Mouse (Mus musculus): Measurements from ENCODE around the gene Tgfb3.

- TF ChIP-seq MAFK (IDR thresholded peaks at IDR 0.05; ENCODE audit: insufficient read depth, low read depth, low read length) (no peak), ZC3H11A (IDR thresholded peaks at IDR 0.05; ENCODE audit: borderline replicate concordance, low read depth, low read length) (no peak), ZNF384 (IDR thresholded peaks at IDR 0.05; ENCODE audit: low read depth, low read length) (no peak), HCFC1 (IDR thresholded peaks at IDR 0.05; ENCODE audit: borderline replicate concordance, insufficient read depth, low read length) (no peak)
These were observed 37.5 kb upstream of the Tgfb3 start for GRCm38 (mm10) chr12:86116295-86116835.
